Mouse (Mus musculus): Measurements from ENCODE around the gene Ybx2. TPM values are rescaled to one million over a fixed set of nuclear protein-coding genes. Genes with fewer than 3 reads are reported as not detected.

The Ybx2 gene
- polyA plus RNA-seq, 1 experiment, result 60.5 TPM

DNA sequence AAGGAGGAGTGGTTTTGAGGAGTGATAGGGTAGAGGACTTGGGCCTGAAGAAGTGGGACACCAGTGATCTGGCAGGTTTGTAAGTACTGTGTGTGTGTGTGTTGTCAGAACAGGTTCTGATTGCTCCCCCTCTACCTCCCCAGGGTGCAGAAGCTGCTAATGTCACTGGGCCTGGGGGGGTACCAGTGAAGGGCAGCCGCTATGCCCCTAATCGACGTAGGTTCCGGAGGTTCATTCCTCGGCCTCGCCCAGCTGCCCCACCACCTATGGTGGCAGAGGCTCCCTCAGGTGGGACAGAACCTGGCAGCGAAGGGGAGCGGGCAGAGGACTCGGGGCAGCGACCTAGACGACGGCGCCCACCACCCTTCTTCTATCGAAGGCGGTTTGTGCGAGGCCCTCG, 4.1 kb downstream of the Ybx2 start:
- TF ChIP-seq POLR2A (IDR thresholded peaks at IDR 0.05; ENCODE audit: low read depth, low read length) (no peak), CTCF (conservative IDR thresholded peaks at IDR 0.05; ENCODE audit: insufficient read depth, insufficient read length, low read depth, low read length) (no peak)
- Histone ChIP-seq H3K36me3 (ENCODE audit: control insufficient read depth, insufficient read depth, low read length) (no peaks in the 10 kb centered on the region), H3K4me3 (ENCODE audit: insufficient read depth, low read depth, low read length) (no peak overlapping the region), H3K4me1 (ENCODE audit: control insufficient read depth, insufficient read depth, low read length) (peaks cover 9% of the 10 kb centered on the region), H3K27ac (ENCODE audit: insufficient read depth, low read depth, low read length) (no peak overlapping the region), H3K27me3 (replicated peaks; ENCODE audit: control insufficient read depth, insufficient read depth, low read length) (0 out of 2 replicates have a peak, but pooled peaks cover 1% of the 10 kb centered on the region)
- DNase-seq, result no peak
- 95% methylated on average over 17 of the region's 17 CpGs for WGBS

DNA sequence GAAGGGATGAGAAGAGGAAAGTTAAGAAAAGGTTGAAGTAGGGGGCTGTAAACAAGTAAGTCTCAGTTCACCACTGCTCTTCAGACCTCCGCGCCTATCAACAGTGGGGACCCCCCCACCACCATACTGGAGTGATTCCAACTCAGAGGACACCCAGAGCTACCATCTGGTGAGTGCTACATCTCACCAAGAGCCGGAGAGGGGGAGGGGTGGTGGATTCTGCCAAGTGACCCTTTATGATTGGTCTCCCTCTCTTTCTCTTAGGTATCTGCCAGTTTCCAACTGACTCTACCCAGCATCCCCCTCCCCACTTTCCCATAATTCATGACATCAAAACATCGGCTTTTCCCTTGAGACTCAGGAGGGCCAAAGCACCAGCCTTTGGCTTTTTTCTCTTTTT, 5.4 kb downstream of the Ybx2 start:
- no peak for DNase-seq
- no peaks in the 10 kb centered on the region for H3K36me3 ChIP-seq (ENCODE audit: control insufficient read depth, insufficient read depth, low read length)
- 84% methylated on average over 4 of the region's 4 CpGs for WGBS
- H3K27me3 ChIP-seq (replicated peaks; ENCODE audit: control insufficient read depth, insufficient read depth, low read length), result 0 out of 2 replicates have a peak, but pooled peaks cover 1% of the 10 kb centered on the region
- TF ChIP-seq CTCF (conservative IDR thresholded peaks at IDR 0.05; ENCODE audit: insufficient read depth, insufficient read length, low read depth, low read length) (no peak), POLR2A (IDR thresholded peaks at IDR 0.05; ENCODE audit: low read depth, low read length) (no peak)
- peaks cover 7% of the 10 kb centered on the region; the same call in 1 of the 2 replicates for H3K4me1 ChIP-seq (ENCODE audit: control insufficient read depth, insufficient read depth, low read length)
- no peak overlapping the region for H3K4me3 ChIP-seq (ENCODE audit: insufficient read depth, low read depth, low read length)
- no peak overlapping the region for H3K27ac ChIP-seq (ENCODE audit: insufficient read depth, low read depth, low read length)

DNA sequence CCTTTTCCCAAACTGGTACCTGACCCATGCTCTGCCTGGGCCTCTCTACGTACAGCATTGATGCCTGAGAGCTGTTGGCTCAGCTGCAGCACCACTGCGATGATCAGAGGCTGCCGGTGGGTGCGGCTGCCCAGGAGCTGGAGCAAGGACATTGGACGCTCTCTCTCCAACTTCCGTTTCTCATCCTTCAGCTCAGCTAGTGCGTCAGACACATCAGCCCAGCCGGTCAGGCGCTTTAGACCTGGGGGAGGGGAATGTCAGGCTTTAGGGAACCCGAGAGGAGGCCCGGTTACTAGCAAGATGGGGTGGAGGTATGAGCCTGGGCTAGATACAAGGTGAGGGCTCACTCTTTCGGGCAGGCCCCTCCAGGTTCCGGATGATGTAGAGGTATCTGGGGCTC, 9.6 kb downstream of the Ybx2 start:
- WGBS, result 76% methylated on average over 13 of the region's 13 CpGs
- Histone ChIP-seq H3K4me3 (ENCODE audit: insufficient read depth, low read depth, low read length) (no peak overlapping the region), H3K36me3 (ENCODE audit: control insufficient read depth, insufficient read depth, low read length) (no peaks in the 10 kb centered on the region), H3K27me3 (replicated peaks; ENCODE audit: control insufficient read depth, insufficient read depth, low read length) (no peaks in the 10 kb centered on the region), H3K4me1 (ENCODE audit: control insufficient read depth, insufficient read depth, low read length) (0 out of 2 replicates have a peak, but pooled peaks cover 4% of the 10 kb centered on the region), H3K27ac (ENCODE audit: insufficient read depth, low read depth, low read length) (no peak overlapping the region)
- TF ChIP-seq CTCF (conservative IDR thresholded peaks at IDR 0.05; ENCODE audit: insufficient read depth, insufficient read length, low read depth, low read length) (no peak), POLR2A (IDR thresholded peaks at IDR 0.05; ENCODE audit: low read depth, low read length) (no peak)
- no peak for DNase-seq

DNA sequence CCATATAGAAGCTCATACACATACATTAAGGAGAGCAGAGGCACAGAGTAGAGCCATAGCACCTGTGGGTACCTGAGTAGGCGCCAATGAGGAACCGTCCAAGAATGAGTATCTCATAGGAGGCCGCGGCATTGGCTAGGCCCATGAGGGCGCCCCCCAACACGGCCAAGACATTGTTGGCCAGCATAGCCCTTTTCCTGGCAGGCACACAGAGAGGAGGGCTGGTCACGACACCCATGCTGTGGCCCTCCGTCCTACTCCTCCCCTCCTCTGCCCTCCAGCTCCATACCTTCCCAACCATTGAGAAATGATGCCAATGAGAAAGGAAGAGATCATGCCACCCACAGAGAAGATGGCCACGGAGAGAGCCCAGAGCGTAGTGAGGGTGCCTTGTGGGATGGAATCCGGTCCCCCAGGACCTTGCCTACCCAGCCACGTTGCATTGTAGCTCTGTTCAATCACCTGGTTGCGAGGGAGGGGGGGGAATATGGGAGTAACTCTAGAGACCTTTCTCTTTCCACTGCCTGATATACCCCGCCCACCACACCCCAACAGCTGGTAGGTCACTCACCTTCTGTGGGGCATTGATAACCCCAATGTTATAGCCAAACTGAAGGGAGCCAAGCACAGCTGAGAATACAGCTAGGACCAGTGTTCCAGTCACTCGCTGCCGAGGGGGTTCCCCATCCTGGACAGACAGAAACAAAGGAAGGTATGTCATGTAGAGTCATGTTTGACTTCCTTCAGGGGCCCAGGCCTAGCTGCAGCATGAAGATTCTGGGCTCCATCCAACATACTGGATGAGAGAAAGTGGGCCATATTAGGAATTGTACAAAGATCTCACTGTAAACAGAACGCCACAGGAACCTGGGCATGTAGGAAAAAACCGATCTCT, 10.6 kb downstream of the Ybx2 start:
- Histone ChIP-seq H3K27ac (ENCODE audit: insufficient read depth, low read depth, low read length) (peak overlapping the region; percentile 54), H3K27me3 (replicated peaks; ENCODE audit: control insufficient read depth, insufficient read depth, low read length) (no peaks in the 10 kb centered on the region), H3K4me1 (ENCODE audit: control insufficient read depth, insufficient read depth, low read length) (0 out of 2 replicates have a peak, but pooled peaks cover 4% of the 10 kb centered on the region), H3K4me3 (ENCODE audit: insufficient read depth, low read depth, low read length) (no peak overlapping the region; the same call in 1 of the 2 replicates), H3K36me3 (ENCODE audit: control insufficient read depth, insufficient read depth, low read length) (no peaks in the 10 kb centered on the region)
- no peak for DNase-seq
- TF ChIP-seq POLR2A (IDR thresholded peaks at IDR 0.05; ENCODE audit: low read depth, low read length) (no peak), CTCF (conservative IDR thresholded peaks at IDR 0.05; ENCODE audit: insufficient read depth, insufficient read length, low read depth, low read length) (no peak)
- 87% methylated on average over 18 of the region's 18 CpGs for WGBS

DNA sequence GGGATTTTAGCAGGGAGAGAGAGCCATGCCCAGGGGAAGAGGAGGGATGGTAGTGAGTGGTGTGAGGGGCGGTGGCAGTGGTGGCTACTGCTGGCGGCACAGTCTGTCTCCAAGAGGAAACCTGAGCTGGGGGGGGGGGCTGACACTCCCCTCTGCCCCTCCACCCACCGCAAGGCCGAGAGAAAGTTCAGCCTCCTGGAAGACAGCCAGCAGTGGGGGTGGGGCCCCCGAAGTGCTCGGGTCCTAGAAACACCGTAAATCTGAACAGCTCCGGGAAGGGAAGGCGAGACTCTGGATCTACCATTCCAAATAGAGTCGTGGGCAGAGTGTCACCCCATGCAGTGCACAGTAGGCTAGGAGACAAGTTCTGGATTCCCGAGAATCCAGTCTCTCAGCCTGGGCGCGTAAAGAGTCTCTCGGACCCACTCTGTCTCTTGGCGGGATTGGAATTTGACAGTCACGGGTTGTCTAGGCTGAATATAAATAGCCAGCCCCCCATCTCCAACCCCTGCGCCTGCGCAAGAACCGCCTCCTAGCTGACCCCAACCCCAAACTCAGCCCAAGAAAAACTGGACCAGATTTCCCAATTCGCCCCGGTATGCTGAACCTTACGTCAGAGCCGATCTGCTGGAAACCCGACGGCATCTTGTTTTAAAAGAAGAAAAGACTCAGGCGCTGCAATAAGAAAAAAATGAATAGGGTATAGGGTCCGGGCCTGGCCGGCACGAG, 11.9 kb downstream of the Ybx2 start:
- H3K36me3 ChIP-seq (ENCODE audit: control insufficient read depth, insufficient read depth, low read length), result no peaks in the 10 kb centered on the region
- H3K27me3 ChIP-seq (replicated peaks; ENCODE audit: control insufficient read depth, insufficient read depth, low read length), result no peaks in the 10 kb centered on the region
- peak overlapping the region; percentile 19 for H3K27ac ChIP-seq (ENCODE audit: insufficient read depth, low read depth, low read length)
- 0 out of 2 replicates have a peak, but pooled peaks cover 4% of the 10 kb centered on the region for H3K4me1 ChIP-seq (ENCODE audit: control insufficient read depth, insufficient read depth, low read length)
- H3K4me3 ChIP-seq (ENCODE audit: insufficient read depth, low read depth, low read length), result peak overlapping the region; percentile 49
- DNase-seq, result peak; percentile 64
- 15% methylated on average over 29 of the region's 29 CpGs for WGBS
- TF ChIP-seq POLR2A (IDR thresholded peaks at IDR 0.05; ENCODE audit: low read depth, low read length) (no peak), CTCF (conservative IDR thresholded peaks at IDR 0.05; ENCODE audit: insufficient read depth, insufficient read length, low read depth, low read length) (no peak)

DNA sequence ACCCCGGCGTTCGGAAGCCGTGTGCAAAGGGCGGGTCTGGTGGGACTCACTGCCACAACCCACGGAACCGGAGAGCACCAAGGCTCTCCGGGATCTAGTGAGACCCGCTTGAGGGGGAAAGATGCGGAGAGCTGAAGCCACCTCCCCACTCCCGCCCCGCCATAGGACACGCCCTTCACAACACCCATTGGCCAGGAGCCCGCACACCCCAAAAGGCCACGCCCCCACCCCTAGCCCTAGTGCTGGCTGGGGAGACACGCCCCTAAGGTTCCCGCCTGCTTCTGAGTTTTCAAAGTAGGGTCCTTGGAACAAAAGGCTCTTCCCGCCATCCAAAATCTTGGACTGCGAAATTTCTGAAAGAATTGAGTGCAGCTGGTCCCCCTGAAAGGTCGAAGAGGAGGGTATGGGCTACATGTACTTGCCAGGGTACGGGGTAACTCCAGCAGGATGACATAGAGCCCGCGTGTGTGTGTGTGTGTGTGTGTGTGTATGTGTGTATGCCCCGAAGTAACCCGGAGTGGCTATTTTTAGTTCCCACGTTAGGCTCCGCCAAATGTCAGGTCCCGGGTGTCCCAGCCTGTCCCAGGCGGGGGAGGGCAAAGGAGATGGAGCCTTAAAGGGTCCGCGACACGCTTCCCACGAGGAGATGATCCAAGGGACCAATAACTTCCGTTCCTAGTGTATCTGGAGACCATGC, 12.6 kb downstream of the Ybx2 start, which contains the start of gene Slc2a4:
Slc2a4 (minus strand) TSS at position 123 of the 697 bp plus-strand sequence.
- Histone ChIP-seq H3K27me3 (replicated peaks; ENCODE audit: control insufficient read depth, insufficient read depth, low read length) (no peaks in the 10 kb centered on the region), H3K27ac (ENCODE audit: insufficient read depth, low read depth, low read length) (peak within 1 kb of the TSS; percentile 19), H3K4me3 (ENCODE audit: insufficient read depth, low read depth, low read length) (peak within 1 kb of the TSS; percentile 49), H3K4me1 (ENCODE audit: control insufficient read depth, insufficient read depth, low read length) (0 out of 2 replicates have a peak, but pooled peaks cover 4% of the 10 kb centered on the region), H3K36me3 (ENCODE audit: control insufficient read depth, insufficient read depth, low read length) (no peaks in the 10 kb centered on the region)
- TF ChIP-seq CTCF (conservative IDR thresholded peaks at IDR 0.05; ENCODE audit: insufficient read depth, insufficient read length, low read depth, low read length), result no peak
- peak; percentile 63 for TF ChIP-seq POLR2A (IDR thresholded peaks at IDR 0.05; ENCODE audit: low read depth, low read length)
- WGBS, result under 1% methylated on average over 34 of the region's 34 CpGs
- DNase-seq, result peak; percentile 95
